Mouse (Mus musculus): ENCODE results near the gene Tmem170b. TPM values are rescaled to one million over a fixed set of nuclear protein-coding genes. Genes with fewer than 3 reads are reported as not detected.

Tmem170b gene
- polyA plus RNA-seq, 1 experiment, result 20.4 TPM

- DNase-seq (ENCODE audit: low read depth), result no peak
- TF ChIP-seq POLR2A (IDR thresholded peaks at IDR 0.05; ENCODE audit: borderline replicate concordance, extremely low read depth, insufficient read depth, insufficient read length, poor library complexity, severe bottlenecking), result no peak
- TF ChIP-seq CTCF (IDR thresholded peaks at IDR 0.05; ENCODE audit: borderline replicate concordance, extremely low read depth, insufficient read depth, insufficient read length), result no peak
Measured at GRCm38 (mm10) chr13:41619470-41619869, 13.8 kb downstream of the Tmem170b start.

GRCm38 (mm10) chr13:41620132-41620531 is 14.4 kb downstream of the Tmem170b start:
- DNase-seq (ENCODE audit: low read depth), result no peak
- TF ChIP-seq POLR2A (IDR thresholded peaks at IDR 0.05; ENCODE audit: borderline replicate concordance, extremely low read depth, insufficient read depth, insufficient read length, poor library complexity, severe bottlenecking), result no peak
- TF ChIP-seq CTCF (IDR thresholded peaks at IDR 0.05; ENCODE audit: borderline replicate concordance, extremely low read depth, insufficient read depth, insufficient read length), result no peak

GRCm38 (mm10) chr13:41624123-41624522 is 18.4 kb downstream of the Tmem170b start:
- DNase-seq (ENCODE audit: low read depth), result no peak
- TF ChIP-seq POLR2A (IDR thresholded peaks at IDR 0.05; ENCODE audit: borderline replicate concordance, extremely low read depth, insufficient read depth, insufficient read length, poor library complexity, severe bottlenecking) (no peak), CTCF (IDR thresholded peaks at IDR 0.05; ENCODE audit: borderline replicate concordance, extremely low read depth, insufficient read depth, insufficient read length) (no peak)

DNA sequence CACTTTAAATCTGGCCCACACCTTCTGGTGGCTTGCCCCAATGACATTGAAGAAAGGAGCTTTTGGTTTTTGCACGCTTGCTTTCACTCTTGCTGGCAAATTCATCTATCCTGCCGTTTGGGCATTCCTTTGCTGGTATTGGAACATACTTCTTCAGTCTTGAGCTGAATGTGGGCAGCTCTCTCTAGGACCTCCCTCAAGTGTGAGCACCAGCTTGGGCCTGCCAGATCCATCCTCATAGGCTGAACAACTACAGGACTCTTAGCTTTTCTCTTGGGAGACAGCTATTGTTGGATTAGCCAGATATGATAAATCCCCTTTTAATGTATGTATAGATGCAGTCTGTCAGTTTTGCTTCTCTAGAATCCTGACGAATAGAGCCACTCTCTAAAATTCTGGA is 19.5 kb downstream of the Tmem170b start:
- TF ChIP-seq CTCF (IDR thresholded peaks at IDR 0.05; ENCODE audit: borderline replicate concordance, extremely low read depth, insufficient read depth, insufficient read length), result no peak
- no peak for DNase-seq (ENCODE audit: low read depth)

DNA sequence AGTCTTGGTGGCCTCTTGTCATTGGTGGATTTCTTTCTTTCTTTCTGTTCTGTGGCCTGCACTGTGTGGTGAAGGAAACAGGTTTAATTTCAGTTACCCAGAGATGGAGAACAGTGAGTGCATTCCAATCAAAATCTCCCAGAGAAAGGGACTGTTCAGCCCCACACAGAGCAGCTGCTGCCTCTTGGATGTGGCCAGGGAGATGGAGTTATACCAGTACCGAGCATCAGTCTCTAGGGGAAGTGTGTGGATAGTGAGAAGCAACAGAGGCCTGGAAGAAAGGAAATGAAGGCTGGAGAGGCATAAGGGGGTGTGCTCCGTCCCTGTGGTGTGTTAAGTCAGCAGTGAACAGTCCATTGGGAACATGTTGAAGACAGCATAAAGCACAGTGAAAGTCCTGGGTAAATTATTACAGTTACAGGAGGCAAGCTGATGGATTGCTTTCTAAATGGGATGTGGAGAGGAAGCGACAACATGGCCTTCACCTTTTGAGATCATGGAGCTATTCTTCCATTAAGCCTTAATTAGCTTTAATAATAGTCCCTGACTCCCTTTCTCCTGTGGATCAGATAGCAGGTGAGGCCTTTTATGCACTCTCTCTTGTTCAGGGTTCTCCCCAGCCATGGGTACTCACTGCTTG is 21.7 kb downstream of the Tmem170b start:
- DNase-seq (ENCODE audit: low read depth), result no peak
- TF ChIP-seq CTCF (IDR thresholded peaks at IDR 0.05; ENCODE audit: borderline replicate concordance, extremely low read depth, insufficient read depth, insufficient read length) (no peak), POLR2A (IDR thresholded peaks at IDR 0.05; ENCODE audit: borderline replicate concordance, extremely low read depth, insufficient read depth, insufficient read length, poor library complexity, severe bottlenecking) (no peak)

DNA sequence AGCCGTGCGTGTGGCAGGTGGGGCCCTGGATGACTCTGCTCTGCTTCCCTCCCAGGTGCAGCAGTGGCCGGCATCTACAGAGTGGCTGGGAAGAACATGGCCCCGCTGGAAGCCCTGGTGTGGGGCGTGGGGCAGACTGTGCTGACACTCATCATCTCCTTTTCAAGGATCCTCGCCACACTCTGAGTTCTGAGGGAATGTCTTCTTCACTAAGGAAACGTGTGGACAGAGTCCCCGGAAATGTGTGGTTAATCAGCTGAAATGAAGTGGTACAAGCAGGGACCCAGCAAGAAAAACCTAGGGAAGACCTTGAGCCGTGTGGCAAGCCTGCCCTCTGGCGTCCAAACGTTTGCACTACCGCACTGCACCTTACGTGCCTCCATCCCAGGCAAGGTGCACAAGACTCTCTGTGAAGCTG is 28.7 kb downstream of the Tmem170b start:
- DNase-seq (ENCODE audit: low read depth), result peak; percentile 74
- TF ChIP-seq POLR2A (IDR thresholded peaks at IDR 0.05; ENCODE audit: borderline replicate concordance, extremely low read depth, insufficient read depth, insufficient read length, poor library complexity, severe bottlenecking) (no peak), CTCF (IDR thresholded peaks at IDR 0.05; ENCODE audit: borderline replicate concordance, extremely low read depth, insufficient read depth, insufficient read length) (peak; percentile 96)

DNA sequence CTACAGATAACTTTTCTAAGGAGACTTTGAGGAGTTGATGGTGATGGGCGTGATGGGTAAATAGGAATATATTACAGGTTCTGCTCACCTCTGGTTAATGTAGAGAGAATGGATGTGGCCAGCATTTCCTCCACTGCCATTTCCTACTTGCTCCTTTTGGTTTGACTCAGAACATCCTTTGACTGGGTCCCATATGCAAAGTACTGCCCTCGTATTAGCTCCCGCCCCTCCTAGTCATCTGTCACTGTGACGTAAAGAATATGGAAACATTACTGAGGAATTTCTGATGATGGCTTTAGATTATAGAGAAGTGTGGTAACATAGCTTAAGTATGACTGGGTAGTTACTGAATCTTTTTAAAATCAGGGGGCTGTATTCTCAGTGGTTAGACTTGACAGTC is 32.4 kb downstream of the Tmem170b start:
- no peak for DNase-seq (ENCODE audit: low read depth)
- no peak for TF ChIP-seq POLR2A (IDR thresholded peaks at IDR 0.05; ENCODE audit: borderline replicate concordance, extremely low read depth, insufficient read depth, insufficient read length, poor library complexity, severe bottlenecking)
- no peak for TF ChIP-seq CTCF (IDR thresholded peaks at IDR 0.05; ENCODE audit: borderline replicate concordance, extremely low read depth, insufficient read depth, insufficient read length)

GRCm38 (mm10) chr13:41642851-41643250 is 37.1 kb downstream of the Tmem170b start:
- DNase-seq (ENCODE audit: low read depth), result peak; percentile 75
- TF ChIP-seq CTCF (IDR thresholded peaks at IDR 0.05; ENCODE audit: borderline replicate concordance, extremely low read depth, insufficient read depth, insufficient read length), result peak; percentile 69; the same call in 1 of the 2 replicates
- TF ChIP-seq POLR2A (IDR thresholded peaks at IDR 0.05; ENCODE audit: borderline replicate concordance, extremely low read depth, insufficient read depth, insufficient read length, poor library complexity, severe bottlenecking), result no peak

- peak; percentile 33 for DNase-seq (ENCODE audit: low read depth)
- TF ChIP-seq POLR2A (IDR thresholded peaks at IDR 0.05; ENCODE audit: borderline replicate concordance, extremely low read depth, insufficient read depth, insufficient read length, poor library complexity, severe bottlenecking), result no peak
- TF ChIP-seq CTCF (IDR thresholded peaks at IDR 0.05; ENCODE audit: borderline replicate concordance, extremely low read depth, insufficient read depth, insufficient read length), result no peak
Measured at GRCm38 (mm10) chr13:41643798-41644197, 38.1 kb downstream of the Tmem170b start.

DNA sequence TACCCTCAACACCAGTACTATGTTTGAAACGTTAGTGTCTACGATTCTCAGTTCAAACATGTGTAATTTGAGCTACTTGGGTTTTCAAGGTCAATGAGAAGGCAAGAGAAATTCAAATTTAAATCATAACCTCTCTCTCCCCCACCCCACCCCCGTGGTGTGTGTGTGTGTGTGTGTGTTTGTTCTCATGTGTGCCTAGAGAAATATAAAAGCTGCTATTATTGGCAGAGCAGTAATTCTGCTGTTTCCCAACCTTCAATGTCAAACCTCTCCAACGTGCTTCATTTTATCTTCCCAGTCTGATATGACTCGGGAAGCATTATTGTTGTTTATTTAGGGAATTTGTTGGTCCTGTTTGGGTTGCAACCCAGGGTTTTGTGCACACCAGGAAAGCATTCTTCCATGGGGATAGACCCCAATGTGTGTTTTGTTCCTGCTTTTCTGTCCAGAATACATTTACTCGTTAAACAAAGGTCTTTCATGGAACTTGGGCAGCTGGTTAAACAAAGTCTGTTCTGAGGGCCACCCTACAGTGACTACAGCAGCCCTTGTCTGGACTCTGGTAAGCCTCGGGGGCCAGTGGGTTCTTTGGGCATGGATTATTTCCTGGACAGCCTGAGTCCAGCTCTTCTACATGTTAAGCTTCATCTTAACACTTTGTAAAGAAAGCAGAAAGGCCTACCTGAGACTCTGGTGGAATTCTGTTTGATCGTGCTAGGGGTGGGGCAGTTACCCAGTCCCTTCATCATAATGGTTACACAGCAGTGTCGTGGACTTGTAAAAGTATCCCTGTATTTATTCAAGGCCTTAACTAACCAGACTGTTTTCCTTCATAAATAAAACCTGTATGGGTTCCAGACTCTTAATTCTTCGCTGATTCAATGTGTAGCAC is 39.1 kb downstream of the Tmem170b start:
- TF ChIP-seq CTCF (IDR thresholded peaks at IDR 0.05; ENCODE audit: borderline replicate concordance, extremely low read depth, insufficient read depth, insufficient read length), result no peak
- no peak for TF ChIP-seq POLR2A (IDR thresholded peaks at IDR 0.05; ENCODE audit: borderline replicate concordance, extremely low read depth, insufficient read depth, insufficient read length, poor library complexity, severe bottlenecking)
- no peak for DNase-seq (ENCODE audit: low read depth)

- TF ChIP-seq POLR2A (IDR thresholded peaks at IDR 0.05; ENCODE audit: borderline replicate concordance, extremely low read depth, insufficient read depth, insufficient read length, poor library complexity, severe bottlenecking), result no peak
- TF ChIP-seq CTCF (IDR thresholded peaks at IDR 0.05; ENCODE audit: borderline replicate concordance, extremely low read depth, insufficient read depth, insufficient read length), result no peak
- peak; percentile 45 for DNase-seq (ENCODE audit: low read depth)
Measured at GRCm38 (mm10) chr13:41645483-41645859, 39.8 kb downstream of the Tmem170b start.

- DNase-seq (ENCODE audit: low read depth), result no peak
- TF ChIP-seq CTCF (IDR thresholded peaks at IDR 0.05; ENCODE audit: borderline replicate concordance, extremely low read depth, insufficient read depth, insufficient read length), result no peak
- no peak for TF ChIP-seq POLR2A (IDR thresholded peaks at IDR 0.05; ENCODE audit: borderline replicate concordance, extremely low read depth, insufficient read depth, insufficient read length, poor library complexity, severe bottlenecking)
Measured at GRCm38 (mm10) chr13:41647976-41648375, 42.3 kb downstream of the Tmem170b start.
